Mouse (Mus musculus): ENCODE measurements around the gene Dnajb4. TPM values are rescaled to one million over a fixed set of nuclear protein-coding genes. Genes with fewer than 3 reads are reported as not detected.
"Not testable (repeated sequence)": the region's sequence is repeated elsewhere in the genome, so short reads cannot be mapped to it uniquely, and the experiment has no call there.

Gene Dnajb4
- polyA plus RNA-seq, 1 experiment from 2014 or later, result 36.5 TPM

DNA sequence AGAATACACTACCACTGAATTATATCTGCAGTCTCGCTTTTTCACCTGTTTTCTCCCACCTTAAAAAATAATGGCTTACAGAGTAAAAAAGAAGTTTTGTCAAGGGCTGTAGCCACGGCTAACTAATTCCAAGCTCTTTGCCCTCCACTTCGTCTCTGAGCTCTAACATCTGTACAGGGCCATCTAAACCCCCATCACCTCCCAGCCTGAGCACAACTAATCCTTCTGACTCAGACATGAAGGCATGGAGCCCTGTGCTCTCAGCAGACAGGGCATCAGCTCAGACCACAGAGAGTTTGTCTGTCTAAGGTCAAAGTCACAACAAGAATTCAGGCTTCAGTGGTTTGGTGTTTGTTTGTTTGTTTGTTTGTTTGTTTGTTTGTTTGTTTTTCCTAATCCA lies 68.0 kb downstream of the Dnajb4 start:
- Histone ChIP-seq H3K9me3 (ENCODE audit: control insufficient read depth, low read length) (no peaks in the 10 kb centered on the region), H3K36me3 (ENCODE audit: control insufficient read depth, insufficient read depth, low read length) (no peaks in the 10 kb centered on the region), H3K27ac (replicated peaks; ENCODE audit: low read depth, low read length) (no peak overlapping the region), H3K9ac (ENCODE audit: low read depth, low read length) (no peak overlapping the region), H3K4me2 (ENCODE audit: low read depth, low read length) (no peak overlapping the region), H3K4me1 (ENCODE audit: control insufficient read depth, insufficient read depth, low read length) (no peaks in the 10 kb centered on the region), H3K27me3 (replicated peaks; ENCODE audit: control insufficient read depth, insufficient read depth, low read length) (no peaks in the 10 kb centered on the region), H3K4me3 (ENCODE audit: low read depth, low read length) (no peak overlapping the region)
- DNase-seq (ENCODE audit: low spot score), result no peak
- 62% methylated on average over 3 of the region's 3 CpGs for WGBS
- no peak for ATAC-seq (ENCODE audit: low read depth)

DNA sequence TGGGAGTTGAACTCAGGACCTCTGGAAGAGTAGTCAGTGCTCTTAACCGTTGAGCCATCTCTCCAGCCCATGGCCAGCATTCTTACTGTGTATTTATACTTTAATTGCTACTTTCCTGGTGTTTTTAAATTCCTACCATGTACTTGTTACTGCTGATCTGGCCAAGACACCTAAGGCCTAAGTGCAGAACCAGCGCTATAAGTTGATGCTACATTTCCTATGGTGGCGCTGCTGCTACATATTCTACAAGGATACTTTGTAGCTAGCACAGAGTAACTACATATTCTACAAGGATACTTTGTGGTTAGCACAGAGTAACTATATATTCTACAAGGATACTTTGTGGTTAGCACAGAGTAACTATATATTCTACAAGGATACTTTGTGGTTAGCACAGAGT lies 70.8 kb downstream of the Dnajb4 start:
- not testable (repeated sequence) for ATAC-seq (ENCODE audit: low read depth); H3K9ac ChIP-seq (ENCODE audit: low read depth, low read length); H3K27ac ChIP-seq (replicated peaks; ENCODE audit: low read depth, low read length); H3K36me3 ChIP-seq (ENCODE audit: control insufficient read depth, insufficient read depth, low read length); H3K9me3 ChIP-seq (ENCODE audit: control insufficient read depth, low read length); DNase-seq (ENCODE audit: low spot score); H3K4me1 ChIP-seq (ENCODE audit: control insufficient read depth, insufficient read depth, low read length); H3K27me3 ChIP-seq (replicated peaks; ENCODE audit: control insufficient read depth, insufficient read depth, low read length); H3K4me3 ChIP-seq (ENCODE audit: low read depth, low read length); H3K4me2 ChIP-seq (ENCODE audit: low read depth, low read length)
- WGBS, result 89% methylated on average over 3 of the region's 3 CpGs

DNA sequence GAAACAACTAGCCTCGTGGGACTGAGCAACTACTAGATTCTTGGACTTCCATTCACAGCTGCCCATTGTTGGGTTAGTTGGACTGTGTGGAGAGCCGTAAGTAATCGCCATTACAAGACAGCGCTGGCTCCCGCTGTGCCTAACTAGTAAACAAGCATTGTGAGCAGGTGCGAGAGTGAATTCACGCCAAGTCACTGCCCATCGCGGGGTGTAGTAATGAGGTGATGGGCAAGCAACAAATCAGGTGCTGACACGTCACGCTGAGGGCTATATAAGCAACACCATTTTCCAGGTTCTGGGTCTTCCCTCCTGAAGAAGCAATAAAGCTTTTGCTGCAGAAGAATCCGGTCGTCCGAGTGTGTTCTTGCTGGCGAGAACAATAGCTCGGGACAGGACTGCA lies 74.0 kb downstream of the Dnajb4 start:
- H3K4me3 ChIP-seq (ENCODE audit: low read depth, low read length); H3K27ac ChIP-seq (replicated peaks; ENCODE audit: low read depth, low read length); H3K9ac ChIP-seq (ENCODE audit: low read depth, low read length); ATAC-seq (ENCODE audit: low read depth); H3K27me3 ChIP-seq (replicated peaks; ENCODE audit: control insufficient read depth, insufficient read depth, low read length); H3K36me3 ChIP-seq (ENCODE audit: control insufficient read depth, insufficient read depth, low read length); H3K4me1 ChIP-seq (ENCODE audit: control insufficient read depth, insufficient read depth, low read length); H3K9me3 ChIP-seq (ENCODE audit: control insufficient read depth, low read length); H3K4me2 ChIP-seq (ENCODE audit: low read depth, low read length); DNase-seq (ENCODE audit: low spot score): not testable (repeated sequence)
- 87% methylated on average over 16 of the region's 16 CpGs for WGBS

DNA sequence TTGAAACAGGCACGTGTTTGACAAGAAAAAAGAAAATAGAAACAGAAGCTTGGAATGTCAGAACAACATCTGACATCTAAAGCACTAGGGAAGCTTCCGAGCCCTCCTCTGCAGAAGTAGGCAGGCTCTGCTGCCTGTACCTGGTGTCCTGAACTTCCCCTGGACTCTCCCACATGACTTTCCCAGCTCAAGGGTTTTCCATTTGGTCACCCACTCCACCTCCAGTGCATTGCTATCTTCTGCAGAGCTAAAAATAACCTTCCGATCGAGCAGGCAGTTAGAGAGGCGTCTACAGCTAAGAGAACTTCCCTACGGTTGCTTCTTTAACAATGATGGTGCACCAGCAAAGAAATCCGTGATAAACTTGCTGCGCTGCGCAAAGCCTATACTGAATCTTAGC lies 76.5 kb downstream of the Dnajb4 start:
- no peaks in the 10 kb centered on the region for H3K36me3 ChIP-seq (ENCODE audit: control insufficient read depth, insufficient read depth, low read length)
- DNase-seq (ENCODE audit: low spot score) (no peak), ATAC-seq (ENCODE audit: low read depth) (no peak)
- H3K27ac ChIP-seq (replicated peaks; ENCODE audit: low read depth, low read length), result no peak overlapping the region
- no peak overlapping the region for H3K9ac ChIP-seq (ENCODE audit: low read depth, low read length)
- H3K4me2 ChIP-seq (ENCODE audit: low read depth, low read length), result no peak overlapping the region
- no peak overlapping the region for H3K4me3 ChIP-seq (ENCODE audit: low read depth, low read length)
- H3K27me3 ChIP-seq (replicated peaks; ENCODE audit: control insufficient read depth, insufficient read depth, low read length), result no peaks in the 10 kb centered on the region
- no peaks in the 10 kb centered on the region for H3K9me3 ChIP-seq (ENCODE audit: control insufficient read depth, low read length)
- 70% methylated on average over 9 of the region's 9 CpGs for WGBS
- no peaks in the 10 kb centered on the region for H3K4me1 ChIP-seq (ENCODE audit: control insufficient read depth, insufficient read depth, low read length)

DNA sequence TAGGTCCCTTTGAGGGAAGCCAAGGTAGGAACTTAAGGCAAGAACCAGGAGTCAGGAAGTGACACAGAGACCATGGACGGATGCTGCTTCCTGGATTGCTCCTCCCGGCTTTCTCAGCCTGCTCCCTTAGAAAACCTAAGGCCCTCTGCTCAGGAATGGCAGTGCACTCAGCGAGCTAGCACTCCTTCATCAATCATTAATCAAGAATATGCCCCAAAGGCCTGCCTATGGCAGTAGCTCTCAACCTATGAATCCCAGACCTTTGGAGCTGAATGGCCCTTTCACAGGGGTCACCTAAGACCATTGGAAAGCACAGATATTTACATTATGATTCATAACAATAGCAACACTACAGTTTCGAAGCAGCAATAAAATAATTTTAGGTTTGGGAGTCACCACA lies 79.1 kb downstream of the Dnajb4 start:
- Histone ChIP-seq H3K4me3 (ENCODE audit: low read depth, low read length) (no peak overlapping the region), H3K9ac (ENCODE audit: low read depth, low read length) (no peak overlapping the region), H3K9me3 (ENCODE audit: control insufficient read depth, low read length) (no peaks in the 10 kb centered on the region), H3K27me3 (replicated peaks; ENCODE audit: control insufficient read depth, insufficient read depth, low read length) (no peaks in the 10 kb centered on the region), H3K27ac (replicated peaks; ENCODE audit: low read depth, low read length) (no peak overlapping the region), H3K36me3 (ENCODE audit: control insufficient read depth, insufficient read depth, low read length) (no peaks in the 10 kb centered on the region), H3K4me2 (ENCODE audit: low read depth, low read length) (no peak overlapping the region), H3K4me1 (ENCODE audit: control insufficient read depth, insufficient read depth, low read length) (no peaks in the 10 kb centered on the region)
- DNase-seq (ENCODE audit: low spot score) (no peak), ATAC-seq (ENCODE audit: low read depth) (no peak)
- WGBS, result 75% methylated on average over 4 of the region's 4 CpGs

DNA sequence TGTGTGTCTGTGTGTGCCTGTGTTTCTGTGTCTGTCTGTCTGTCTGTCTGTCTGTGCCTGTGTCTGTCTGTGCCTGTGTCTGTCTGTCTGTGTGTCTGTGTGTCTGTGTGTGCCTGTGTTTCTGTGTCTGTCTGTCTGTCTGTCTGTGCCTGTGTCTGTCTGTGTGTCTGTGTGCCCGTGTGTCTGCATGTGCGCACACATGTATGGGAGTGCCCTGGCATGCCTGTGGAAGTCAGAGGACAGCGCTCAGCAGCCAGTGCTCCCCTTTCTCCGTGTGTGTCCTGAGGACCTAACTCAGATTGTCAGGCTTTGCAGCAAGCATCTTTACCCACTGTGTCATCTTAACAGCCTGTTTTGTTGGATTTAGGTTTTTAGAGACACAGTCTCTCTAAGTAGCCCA lies 80.7 kb downstream of the Dnajb4 start:
- not testable (repeated sequence) for H3K9ac ChIP-seq (ENCODE audit: low read depth, low read length); H3K27ac ChIP-seq (replicated peaks; ENCODE audit: low read depth, low read length); H3K9me3 ChIP-seq (ENCODE audit: control insufficient read depth, low read length); H3K27me3 ChIP-seq (replicated peaks; ENCODE audit: control insufficient read depth, insufficient read depth, low read length); H3K4me2 ChIP-seq (ENCODE audit: low read depth, low read length); DNase-seq (ENCODE audit: low spot score); H3K4me3 ChIP-seq (ENCODE audit: low read depth, low read length); H3K4me1 ChIP-seq (ENCODE audit: control insufficient read depth, insufficient read depth, low read length); H3K36me3 ChIP-seq (ENCODE audit: control insufficient read depth, insufficient read depth, low read length); ATAC-seq (ENCODE audit: low read depth)
- 82% methylated on average over 4 of the region's 4 CpGs for WGBS

DNA sequence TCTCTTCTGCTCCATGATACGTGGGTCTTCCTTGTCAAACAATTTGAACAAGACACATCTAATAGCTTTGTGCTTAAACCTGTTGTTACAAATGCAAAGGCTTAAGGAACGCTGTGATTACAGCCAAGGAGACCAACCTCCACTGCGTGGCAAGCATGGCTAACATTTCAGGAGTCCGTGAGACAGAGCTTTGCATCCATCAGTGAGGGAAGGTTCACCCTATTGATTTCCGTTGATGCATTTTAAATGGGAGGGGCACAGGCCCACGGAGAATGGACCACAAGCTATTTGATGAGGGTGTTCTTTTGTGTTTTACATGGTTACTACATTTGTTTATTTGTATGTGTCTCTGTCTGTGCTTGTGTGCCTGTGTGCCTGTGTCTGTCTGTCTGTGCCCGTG lies 81.5 kb downstream of the Dnajb4 start:
- ATAC-seq (ENCODE audit: low read depth) (no peak), DNase-seq (ENCODE audit: low spot score) (no peak)
- no peak overlapping the region for H3K9ac ChIP-seq (ENCODE audit: low read depth, low read length)
- H3K27me3 ChIP-seq (replicated peaks; ENCODE audit: control insufficient read depth, insufficient read depth, low read length), result no peaks in the 10 kb centered on the region
- H3K9me3 ChIP-seq (ENCODE audit: control insufficient read depth, low read length), result no peaks in the 10 kb centered on the region
- no peak overlapping the region for H3K4me3 ChIP-seq (ENCODE audit: low read depth, low read length)
- no peak overlapping the region for H3K4me2 ChIP-seq (ENCODE audit: low read depth, low read length)
- no peaks in the 10 kb centered on the region for H3K4me1 ChIP-seq (ENCODE audit: control insufficient read depth, insufficient read depth, low read length)
- H3K36me3 ChIP-seq (ENCODE audit: control insufficient read depth, insufficient read depth, low read length), result no peaks in the 10 kb centered on the region
- no peak overlapping the region for H3K27ac ChIP-seq (replicated peaks; ENCODE audit: low read depth, low read length)
- WGBS, result 70% methylated on average over 7 of the region's 7 CpGs

Other genes with a start within 250 kb of the Dnajb4 start
- 2.3 and 4.6 TPM in 2 replicates for gene Gipc2, start 44.1 kb downstream of the Dnajb4 start, polyA plus RNA-seq (2014; fragmentation: Nextera tagmentation; extraction: Ambion mirVana)
- gene Fubp1, start 120 bp upstream of the Dnajb4 start, polyA plus RNA-seq (2014; fragmentation: Nextera tagmentation; extraction: Ambion mirVana), result 199 and 200 TPM in 2 replicates
- gene Nexn, start 56.0 kb upstream of the Dnajb4 start, polyA plus RNA-seq (2014; fragmentation: Nextera tagmentation; extraction: Ambion mirVana), result 30.8 and 42.0 TPM in 2 replicates
- gene Miga1, start 130.1 kb upstream of the Dnajb4 start, polyA plus RNA-seq (2014; fragmentation: Nextera tagmentation; extraction: Ambion mirVana), result 17.3 and 18.5 TPM in 2 replicates
- gene Usp33, start 136.2 kb upstream of the Dnajb4 start, polyA plus RNA-seq (2014; fragmentation: Nextera tagmentation; extraction: Ambion mirVana), result 46.2 and 46.8 TPM in 2 replicates
- 48.3 and 55.7 TPM in 2 replicates for gene Zzz3, start 185.2 kb upstream of the Dnajb4 start, polyA plus RNA-seq (2014; fragmentation: Nextera tagmentation; extraction: Ambion mirVana)

Data from embryonic facial prominence, embryonic 14.5 days (tissue).